Mouse (Mus musculus): Measurements from ENCODE around the gene Dusp18. TPM values are rescaled to one million over a fixed set of nuclear protein-coding genes. Genes with fewer than 3 reads are reported as not detected.

The Dusp18 gene
- polyA plus RNA-seq (2012; rRNA removed), result 17.6 and 26.4 TPM in 2 replicates

DNA sequence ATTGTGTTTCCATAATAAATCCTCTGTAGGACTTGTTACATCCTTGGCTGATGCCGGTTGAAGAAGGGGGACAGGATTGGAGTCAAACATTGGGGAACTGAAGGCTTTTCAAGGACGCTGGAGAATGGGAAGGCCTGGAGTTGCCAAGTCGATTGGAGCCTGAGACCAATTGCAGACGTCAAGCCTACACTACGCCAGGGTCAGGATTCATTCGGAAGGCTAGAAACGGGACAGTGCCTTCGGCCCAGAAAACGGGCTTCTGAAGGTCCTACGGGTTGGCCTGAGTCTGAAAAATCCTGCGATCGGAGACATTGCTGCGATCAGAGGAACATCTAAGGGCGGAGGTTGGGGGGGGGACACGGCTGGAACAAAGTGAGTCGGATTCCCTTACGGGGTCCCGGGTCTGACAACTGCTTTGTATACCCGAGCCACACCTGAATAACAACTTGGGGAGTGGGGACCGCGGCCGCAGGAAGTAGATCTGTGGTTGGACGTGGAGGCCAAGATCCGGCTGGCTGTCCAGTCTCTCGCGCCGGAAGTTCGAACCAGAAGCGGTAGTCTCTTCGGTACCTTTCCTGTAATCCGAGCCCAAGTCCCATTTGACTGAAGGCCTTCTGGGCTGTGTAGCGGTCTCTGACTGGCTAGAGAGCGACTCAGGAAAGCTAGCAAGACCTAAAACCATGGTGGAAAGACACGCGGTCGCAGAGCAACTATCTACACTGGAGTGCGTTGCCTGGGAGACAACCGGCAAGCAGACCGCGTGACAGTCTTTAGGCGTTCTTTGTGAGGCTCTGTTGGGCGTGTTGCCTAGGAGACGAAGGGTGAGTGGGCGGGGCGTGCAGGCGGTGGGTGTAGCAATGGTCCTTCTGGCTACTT is at the start of gene Dusp18, which contains the start of gene 4921536K21Rik:
Gene Dusp18 (plus strand): TSS at position 835 of the 876 bp plus-strand sequence.
Gene 4921536K21Rik (minus strand): TSS at position 693 of the 876 bp plus-strand sequence.
- TF ChIP-seq CTCF (IDR thresholded peaks at IDR 0.05; ENCODE audit: borderline replicate concordance, extremely low read depth, insufficient read depth, insufficient read length) (no peak), POLR2A (IDR thresholded peaks at IDR 0.05; ENCODE audit: borderline replicate concordance, extremely low read depth, insufficient read depth, insufficient read length, poor library complexity, severe bottlenecking) (no peak; the same call in 1 of the 2 replicates)
- peak; percentile 98 for DNase-seq (ENCODE audit: low read depth)

DNA sequence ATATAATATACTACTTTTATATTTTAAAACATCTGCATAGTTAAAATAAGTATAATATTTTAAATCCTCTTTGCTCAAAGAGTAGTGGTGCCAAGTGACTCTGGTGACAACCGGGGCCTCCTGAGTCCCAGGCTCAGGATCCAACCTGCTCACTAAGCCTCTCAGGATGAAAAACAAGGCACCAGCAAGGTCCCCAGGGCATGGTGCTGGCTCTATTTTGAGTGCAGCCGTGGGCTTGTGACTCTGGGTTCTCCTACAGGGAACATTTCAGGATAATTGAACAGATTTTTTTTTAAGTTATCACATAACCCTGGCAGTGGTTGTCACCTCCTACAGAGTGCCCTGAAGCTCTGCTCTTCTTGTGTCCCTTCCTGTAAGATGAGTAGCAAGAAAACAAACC is 48.7 kb upstream of the Dusp18 start:
- DNase-seq (ENCODE audit: low read depth), result no peak
- TF ChIP-seq POLR2A (IDR thresholded peaks at IDR 0.05; ENCODE audit: borderline replicate concordance, extremely low read depth, insufficient read depth, insufficient read length, poor library complexity, severe bottlenecking) (no peak), CTCF (IDR thresholded peaks at IDR 0.05; ENCODE audit: borderline replicate concordance, extremely low read depth, insufficient read depth, insufficient read length) (no peak)

DNA sequence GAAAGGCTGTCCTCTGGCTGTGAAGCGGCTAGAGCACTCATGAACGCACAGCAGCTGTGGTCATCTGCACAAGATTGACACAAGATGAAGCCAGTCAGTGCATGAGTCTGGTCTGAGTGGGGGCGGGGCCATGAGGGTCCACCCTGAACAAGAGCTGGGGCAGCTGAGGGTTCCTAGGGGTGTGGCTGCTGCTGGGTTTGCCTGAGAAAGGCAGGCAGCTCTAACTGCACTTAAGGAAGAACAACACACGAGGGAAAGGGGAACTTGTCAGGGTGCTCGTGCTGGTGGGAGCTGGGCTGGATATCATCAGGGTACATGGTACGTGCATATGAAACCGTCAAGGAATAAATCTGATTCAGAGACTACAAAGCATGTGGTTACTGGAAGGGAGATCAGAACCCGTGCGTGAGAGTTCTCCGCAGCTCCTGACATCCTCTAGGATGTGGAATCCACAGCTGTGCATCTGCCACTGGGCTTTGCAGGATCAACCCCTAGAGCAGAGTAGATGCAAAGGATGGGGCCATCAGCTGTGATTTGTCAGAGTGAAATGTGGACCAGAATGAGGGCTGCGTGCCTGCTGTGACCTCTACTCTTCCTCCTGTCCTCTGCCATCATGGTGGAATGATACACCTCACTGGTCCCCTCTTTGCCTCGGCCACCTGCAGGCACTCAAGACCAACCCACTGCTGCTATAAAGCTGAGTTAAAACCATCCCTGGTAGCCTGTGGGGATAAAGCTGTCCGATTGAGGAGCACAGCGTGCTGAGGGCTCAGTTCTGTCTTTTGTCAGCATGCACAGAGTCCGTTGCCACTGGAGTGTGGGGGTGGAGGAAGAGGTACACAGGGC is 45.3 kb upstream of the Dusp18 start:
- TF ChIP-seq POLR2A (IDR thresholded peaks at IDR 0.05; ENCODE audit: borderline replicate concordance, extremely low read depth, insufficient read depth, insufficient read length, poor library complexity, severe bottlenecking) (no peak), CTCF (IDR thresholded peaks at IDR 0.05; ENCODE audit: borderline replicate concordance, extremely low read depth, insufficient read depth, insufficient read length) (no peak)
- no peak for DNase-seq (ENCODE audit: low read depth)

DNA sequence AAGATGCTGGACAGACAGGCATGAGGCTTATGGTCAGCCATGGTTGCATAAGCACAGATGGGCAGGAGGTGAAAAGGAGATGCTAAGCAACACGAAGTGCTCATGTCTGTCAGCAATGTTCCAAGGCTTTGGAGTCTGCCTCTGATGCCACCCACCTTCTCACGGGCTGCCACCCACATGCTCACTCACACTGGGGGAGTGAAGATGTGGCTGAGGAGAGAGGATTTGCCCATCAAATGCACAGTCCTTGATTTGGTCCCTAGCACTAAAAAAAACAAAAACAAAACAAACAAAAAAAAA is 44.8 kb upstream of the Dusp18 start:
- TF ChIP-seq POLR2A (IDR thresholded peaks at IDR 0.05; ENCODE audit: borderline replicate concordance, extremely low read depth, insufficient read depth, insufficient read length, poor library complexity, severe bottlenecking) (no peak), CTCF (IDR thresholded peaks at IDR 0.05; ENCODE audit: borderline replicate concordance, extremely low read depth, insufficient read depth, insufficient read length) (no peak)
- no peak for DNase-seq (ENCODE audit: low read depth)

DNA sequence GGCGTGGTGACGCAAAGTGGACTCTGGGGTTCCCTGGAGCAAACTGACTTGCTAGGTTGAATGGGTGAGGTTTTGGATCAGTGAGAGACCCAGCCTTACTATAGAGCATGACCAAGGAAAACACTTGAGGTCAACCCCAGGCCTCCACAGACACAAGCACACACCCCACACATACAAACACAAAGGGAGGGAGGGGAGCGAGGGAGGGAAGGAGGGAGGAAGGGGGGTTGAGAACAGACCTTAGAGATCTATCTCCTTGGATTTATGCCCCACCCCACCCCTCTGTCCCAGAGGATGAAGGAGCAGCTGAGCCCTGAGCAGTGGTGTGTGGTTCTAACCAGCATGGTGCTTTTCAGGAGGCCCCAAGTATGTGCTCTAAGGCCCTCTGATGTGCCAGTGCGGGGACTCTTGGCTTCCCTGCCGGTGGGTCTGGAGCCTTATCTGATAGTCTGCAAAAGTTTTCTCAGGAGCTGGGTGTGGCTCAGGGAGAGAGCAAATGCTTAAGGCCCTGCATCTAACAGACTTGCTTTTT is 44.2 kb upstream of the Dusp18 start:
- TF ChIP-seq POLR2A (IDR thresholded peaks at IDR 0.05; ENCODE audit: borderline replicate concordance, extremely low read depth, insufficient read depth, insufficient read length, poor library complexity, severe bottlenecking) (no peak), CTCF (IDR thresholded peaks at IDR 0.05; ENCODE audit: borderline replicate concordance, extremely low read depth, insufficient read depth, insufficient read length) (no peak)
- no peak for DNase-seq (ENCODE audit: low read depth)

DNA sequence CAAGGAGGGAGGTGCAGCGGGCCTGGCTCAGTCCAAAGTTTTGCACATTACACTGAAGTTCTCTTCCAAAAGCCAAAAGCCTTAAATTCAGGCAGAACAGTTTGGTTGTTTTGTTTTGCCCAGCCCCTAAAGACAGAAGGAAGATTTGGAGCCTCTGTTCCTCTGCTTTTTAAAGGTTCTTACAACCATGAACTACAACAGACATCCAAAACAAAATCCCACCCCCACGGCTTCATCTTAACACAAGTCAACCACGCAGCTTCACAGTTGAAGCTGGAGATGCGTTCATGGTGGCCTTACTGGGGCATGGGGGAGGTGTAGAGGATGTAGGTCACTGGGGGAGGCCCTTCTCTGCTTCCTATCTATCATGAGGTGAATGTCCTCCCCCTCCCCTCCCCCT is 43.2 kb upstream of the Dusp18 start:
- no peak for DNase-seq (ENCODE audit: low read depth)

DNA sequence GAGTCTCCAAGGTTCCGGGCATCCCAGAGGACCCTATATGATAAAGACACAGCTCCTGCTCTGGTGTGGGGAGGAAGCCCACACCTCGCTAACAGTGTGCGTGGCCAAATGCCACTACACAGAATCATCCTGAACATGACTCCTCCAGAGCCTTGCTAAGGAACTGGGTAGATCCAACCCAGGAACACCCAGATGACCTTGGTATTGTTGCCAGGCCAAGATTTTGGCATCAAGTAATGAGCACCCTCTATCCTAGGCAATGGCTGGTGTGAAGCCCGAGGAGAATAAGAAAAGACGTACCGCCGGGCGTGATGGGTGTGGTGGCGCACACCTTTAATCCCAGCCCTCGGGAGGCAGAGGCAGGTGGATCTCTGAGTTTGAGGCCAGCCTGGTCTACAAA is 42.0 kb upstream of the Dusp18 start:
- DNase-seq (ENCODE audit: low read depth), result no peak
- TF ChIP-seq POLR2A (IDR thresholded peaks at IDR 0.05; ENCODE audit: borderline replicate concordance, extremely low read depth, insufficient read depth, insufficient read length, poor library complexity, severe bottlenecking) (no peak), CTCF (IDR thresholded peaks at IDR 0.05; ENCODE audit: borderline replicate concordance, extremely low read depth, insufficient read depth, insufficient read length) (no peak)

More for the DNA sequence above, 43.2 kb upstream of the Dusp18 start:
- TF ChIP-seq CTCF (IDR thresholded peaks at IDR 0.05; ENCODE audit: borderline replicate concordance, extremely low read depth, insufficient read depth, insufficient read length), result no peak

DNA sequence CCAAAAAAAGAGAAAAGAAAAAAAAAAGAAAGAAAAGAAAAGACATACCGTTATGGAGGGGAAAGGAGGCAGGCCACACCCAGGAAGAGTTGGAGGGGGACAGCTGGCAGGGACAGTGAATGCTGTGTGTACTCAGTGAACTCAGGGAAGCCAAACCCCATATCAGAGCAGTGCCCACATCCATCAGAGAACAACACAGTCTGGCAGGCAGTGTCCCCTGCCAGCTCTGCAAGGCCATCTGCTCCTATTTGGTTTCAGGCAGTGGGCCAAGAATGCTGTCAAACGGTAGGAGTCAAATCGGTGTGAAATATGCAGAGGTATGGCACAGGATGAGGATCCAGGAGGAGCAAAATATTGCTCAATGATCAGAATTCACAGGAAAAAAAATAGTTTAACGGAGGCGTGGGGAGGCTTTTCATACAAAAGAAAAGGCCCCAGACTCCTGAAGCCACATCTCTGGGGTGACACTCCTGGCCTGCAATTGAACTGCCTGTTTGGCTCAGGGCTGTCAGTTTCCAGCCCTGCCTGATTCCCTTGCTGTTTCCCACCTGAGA is 41.5 kb upstream of the Dusp18 start:
- TF ChIP-seq POLR2A (IDR thresholded peaks at IDR 0.05; ENCODE audit: borderline replicate concordance, extremely low read depth, insufficient read depth, insufficient read length, poor library complexity, severe bottlenecking) (no peak), CTCF (IDR thresholded peaks at IDR 0.05; ENCODE audit: borderline replicate concordance, extremely low read depth, insufficient read depth, insufficient read length) (no peak)
- DNase-seq (ENCODE audit: low read depth), result peak; percentile 93

DNA sequence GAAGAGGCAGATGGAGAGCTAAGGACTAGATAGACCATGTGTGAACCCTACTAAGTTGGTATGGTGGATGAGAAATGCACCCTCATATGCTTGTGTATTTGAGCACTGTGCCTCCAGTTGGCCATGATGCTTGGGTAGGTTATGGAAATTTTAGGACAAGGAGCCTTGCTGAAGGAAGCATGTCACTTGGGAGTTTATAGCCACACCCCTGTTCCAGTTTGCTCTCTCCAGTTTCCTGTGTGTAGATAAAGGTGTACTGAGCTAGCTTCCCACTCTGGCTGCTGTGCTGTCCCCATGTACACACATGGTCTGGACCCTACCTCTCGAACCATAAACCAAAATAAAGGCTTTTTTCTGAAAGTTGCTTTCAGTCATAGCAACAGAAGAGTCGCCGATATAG is 40.9 kb upstream of the Dusp18 start:
- DNase-seq (ENCODE audit: low read depth), result no peak
- TF ChIP-seq POLR2A (IDR thresholded peaks at IDR 0.05; ENCODE audit: borderline replicate concordance, extremely low read depth, insufficient read depth, insufficient read length, poor library complexity, severe bottlenecking) (no peak), CTCF (IDR thresholded peaks at IDR 0.05; ENCODE audit: borderline replicate concordance, extremely low read depth, insufficient read depth, insufficient read length) (no peak)

DNA sequence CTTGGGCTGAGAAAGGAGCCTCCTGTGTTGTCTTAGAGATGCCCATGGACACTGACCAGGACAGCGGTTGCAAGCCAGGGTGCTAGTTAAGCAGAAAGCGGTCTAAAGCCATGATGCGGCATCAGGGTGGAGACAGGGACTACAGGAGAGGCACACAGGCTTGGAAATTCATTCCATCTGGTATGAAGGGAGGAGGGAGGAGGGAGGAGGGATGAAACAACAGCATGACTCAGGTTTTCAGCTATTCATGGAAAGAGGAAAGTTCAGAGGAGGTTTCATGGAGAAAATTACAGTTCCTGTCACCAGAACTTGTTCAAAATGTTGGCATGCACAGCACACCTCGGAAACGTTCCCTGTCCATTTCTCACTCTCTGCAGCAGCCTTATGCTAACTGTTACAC is 39.2 kb upstream of the Dusp18 start:
- TF ChIP-seq POLR2A (IDR thresholded peaks at IDR 0.05; ENCODE audit: borderline replicate concordance, extremely low read depth, insufficient read depth, insufficient read length, poor library complexity, severe bottlenecking) (no peak), CTCF (IDR thresholded peaks at IDR 0.05; ENCODE audit: borderline replicate concordance, extremely low read depth, insufficient read depth, insufficient read length) (no peak)
- DNase-seq (ENCODE audit: low read depth), result no peak

DNA sequence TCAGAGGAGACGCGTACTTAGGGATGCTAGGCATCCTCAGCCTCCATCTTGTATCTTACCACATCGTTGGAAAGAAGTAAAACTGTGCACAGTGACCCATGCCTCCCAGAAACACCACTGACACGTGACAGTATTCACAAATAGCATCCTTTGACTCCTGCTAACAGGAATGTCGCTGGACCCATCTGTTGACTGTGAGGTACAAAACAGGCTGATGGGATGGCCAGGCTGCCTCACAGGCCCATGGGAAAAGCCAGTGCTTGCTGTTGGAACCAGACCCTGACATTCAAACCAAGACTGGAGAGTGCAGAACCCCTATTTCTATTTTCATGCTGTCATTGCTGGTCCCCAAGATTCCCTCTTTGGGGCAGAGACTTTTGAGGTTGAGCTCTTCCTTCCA is 37.1 kb upstream of the Dusp18 start:
- TF ChIP-seq POLR2A (IDR thresholded peaks at IDR 0.05; ENCODE audit: borderline replicate concordance, extremely low read depth, insufficient read depth, insufficient read length, poor library complexity, severe bottlenecking) (no peak), CTCF (IDR thresholded peaks at IDR 0.05; ENCODE audit: borderline replicate concordance, extremely low read depth, insufficient read depth, insufficient read length) (no peak)
- DNase-seq (ENCODE audit: low read depth), result no peak

Measured in brain, embryonic 14.5 days (tissue).